Mouse (Mus musculus) forebrain, embryonic 14.5 days (tissue): ENCODE measurements around the gene Hbb-bh2. TPM values are rescaled to one million over a fixed set of nuclear protein-coding genes. Genes with fewer than 3 reads are reported as not detected.
"Not testable (repeated sequence)": the region's sequence is repeated elsewhere in the genome, so short reads cannot be mapped to it uniquely, and the experiment has no call there.

Source experiments
- ATAC-seq: fragments of 200-750 bp; cut with Nextera tagmentation; 2 replicates; pipeline ENCODE4 v1.8.0; 2017; ENCODE audit warnings: mild to moderate bottlenecking, moderate library complexity
- DNase-seq: peaks from one replicate; pipeline ENCODE4 v3.0.0-alpha.2; 2015; ENCODE audit warnings: low spot score
- H3K27ac ChIP-seq: fragments of 300-500 bp; sonication (generic); 2 replicates; pipeline ENCODE4 v1.5.1; 2014; ENCODE audit warnings: low read depth, mild to moderate bottlenecking, control low read depth, low read length, moderate library complexity
- H3K27me3 ChIP-seq: fragments of 300-500 bp; sonication (generic); replicated peaks from 2 replicates; pipeline ENCODE4 v1.6.1; 2014; ENCODE audit warnings: low read length, control low read depth, mixed read lengths; ENCODE audit not compliant: control insufficient read depth, insufficient read depth
- H3K36me3 ChIP-seq: fragments of 300-500 bp; sonication (generic); 2 replicates; pipeline ENCODE4 v1.6.1; 2014; ENCODE audit warnings: low read length, control low read depth; ENCODE audit not compliant: control insufficient read depth, insufficient read depth
- H3K4me1 ChIP-seq: fragments of 300-500 bp; sonication (generic); 2 replicates; pipeline ENCODE4 v1.6.1; 2014; ENCODE audit warnings: antibody characterized with exemption, low read length, control low read depth; ENCODE audit not compliant: control insufficient read depth, insufficient read depth
- H3K4me2 ChIP-seq: fragments of 300-500 bp; sonication (generic); 2 replicates; pipeline ENCODE4 v1.6.1; 2014; ENCODE audit warnings: mild to moderate bottlenecking, control low read depth, low read length
- H3K4me3 ChIP-seq: fragments of 300-500 bp; sonication (generic); 2 replicates; pipeline ENCODE4 v1.5.1; 2014; ENCODE audit warnings: low read depth, low read length, control low read depth
- H3K9ac ChIP-seq: fragments of 300-500 bp; sonication (generic); 2 replicates; pipeline ENCODE4 v1.6.1; 2014; ENCODE audit warnings: mild to moderate bottlenecking, low read length, control low read depth, moderate library complexity
- H3K9me3 ChIP-seq: fragments of 300-500 bp; sonication (generic); replicated peaks from 2 replicates; pipeline ENCODE4 v1.6.1; 2016; ENCODE audit warnings: low read length, control low read depth, mixed read lengths; ENCODE audit not compliant: control insufficient read depth
- WGBS: fragments of 180-500 bp; shearing (Covaris S2); extraction: QIAGEN DNeasy Blood & Tissue Kit; methylation state at CpG from one replicate; pipeline ENCODE4 v1.1.7; 2014; 5-methylcytosine and 5-hydroxymethylcytosine counted together
- polyA plus RNA-seq: library from polyadenylated mRNA; unstranded; fragments of >200 nt; fragmentation: Nextera tagmentation; extraction: Ambion mirVana; gene quantifications from 2 replicates; pipeline ENCODE4 v1.2.1, GENCODE M21; 2014

The Hbb-bh2 gene
- polyA plus RNA-seq, 1 experiment from 2014 or later = not detected

DNA sequence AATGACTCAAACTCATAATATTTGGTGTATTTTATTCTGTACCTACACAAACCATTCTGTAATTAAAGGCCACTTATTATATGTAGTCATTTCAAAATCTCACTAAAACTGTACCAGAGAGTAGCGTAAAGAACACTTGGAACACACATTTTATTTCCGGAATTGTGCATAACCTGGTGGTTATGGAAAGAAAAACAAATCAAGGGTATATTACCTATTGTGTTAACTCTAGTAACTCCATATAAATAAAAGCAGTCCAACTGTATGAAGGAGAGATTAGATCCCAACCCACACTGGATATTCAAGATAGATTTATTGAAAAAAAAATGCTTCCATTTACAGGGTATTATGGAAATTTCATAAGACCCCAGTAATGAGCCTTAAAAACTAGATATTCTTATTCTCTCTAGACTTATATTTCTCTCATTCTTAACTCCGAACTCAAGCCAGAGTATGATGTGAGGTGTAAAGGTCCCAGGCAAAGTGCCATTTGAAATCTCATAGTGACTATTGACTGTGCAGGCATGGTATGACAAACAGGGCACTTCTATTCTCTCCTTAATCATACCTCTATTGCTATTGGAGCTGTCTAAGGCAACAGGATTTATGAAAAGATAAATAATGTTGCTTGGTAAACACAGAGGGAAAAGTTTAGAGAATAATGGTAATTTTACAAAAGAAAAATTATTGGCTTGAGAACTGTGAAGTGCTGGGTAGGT is 14.6 kb downstream of the Hbb-bh2 start:
- Histone ChIP-seq H3K4me1 (no peaks in the 10 kb centered on the region), H3K36me3 (no peaks in the 10 kb centered on the region), H3K4me2 (no peak overlapping the region), H3K27ac (no peak overlapping the region), H3K4me3 (no peak overlapping the region), H3K9me3 (no peaks in the 10 kb centered on the region), H3K27me3 (no peaks in the 10 kb centered on the region), H3K9ac (no peak overlapping the region)
- no peak for ATAC-seq
- 89% methylated on average over 3 of the region's 3 CpGs for WGBS
- no peak for DNase-seq

DNA sequence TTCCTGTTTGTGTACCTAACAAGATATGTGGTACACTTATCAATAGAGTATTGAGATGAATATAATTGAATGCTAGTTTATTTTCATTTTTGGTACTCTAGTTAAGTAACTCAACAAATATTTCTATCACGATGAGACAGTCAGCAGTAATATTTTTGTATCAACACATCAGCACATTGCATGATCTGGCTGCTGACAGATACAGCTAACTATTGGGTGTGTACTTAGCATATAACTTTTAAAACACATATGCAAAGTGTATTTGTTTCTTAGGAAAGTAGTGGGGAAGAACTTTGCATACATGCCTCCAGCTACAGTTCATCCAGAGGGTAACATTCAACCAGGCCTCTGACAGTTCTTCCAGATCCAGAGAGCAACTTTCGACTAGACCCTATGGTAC is 15.7 kb downstream of the Hbb-bh2 start:
- no peaks in the 10 kb centered on the region for H3K4me1 ChIP-seq
- WGBS = 81% methylated on average over 2 of the region's 2 CpGs
- H3K27me3 ChIP-seq = no peaks in the 10 kb centered on the region
- no peak overlapping the region for H3K4me3 ChIP-seq
- no peaks in the 10 kb centered on the region for H3K36me3 ChIP-seq
- no peak overlapping the region for H3K9ac ChIP-seq
- H3K27ac ChIP-seq = no peak overlapping the region
- H3K9me3 ChIP-seq = no peaks in the 10 kb centered on the region
- DNase-seq = no peak
- H3K4me2 ChIP-seq = no peak overlapping the region
- ATAC-seq = no peak

DNA sequence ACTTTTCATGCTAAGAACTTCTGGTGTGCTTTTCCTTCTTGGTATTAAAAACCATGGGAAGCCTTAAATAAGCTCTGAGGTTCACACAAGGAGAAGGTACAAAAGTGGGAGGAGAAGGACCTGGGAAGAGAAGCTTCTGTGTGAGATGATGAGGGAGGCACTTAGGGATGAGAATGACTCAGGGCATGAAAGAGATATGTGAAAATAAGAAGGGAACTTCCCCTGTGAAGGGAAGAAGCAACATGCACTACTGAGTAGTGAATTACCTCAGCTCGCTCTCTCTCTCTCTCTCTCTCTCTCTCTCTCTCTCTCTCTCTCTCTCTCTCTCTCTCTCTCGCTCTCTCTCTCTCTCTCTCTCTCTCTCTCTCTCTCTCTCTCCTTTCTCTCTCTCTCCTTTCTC is 25.2 kb downstream of the Hbb-bh2 start:
- not testable (repeated sequence) for H3K27me3 ChIP-seq, H3K27ac ChIP-seq, H3K4me1 ChIP-seq, H3K9me3 ChIP-seq, ATAC-seq, H3K36me3 ChIP-seq, H3K4me3 ChIP-seq, H3K4me2 ChIP-seq, H3K9ac ChIP-seq, DNase-seq
- WGBS = 71% methylated on average over 1 of the region's 2 CpGs

DNA sequence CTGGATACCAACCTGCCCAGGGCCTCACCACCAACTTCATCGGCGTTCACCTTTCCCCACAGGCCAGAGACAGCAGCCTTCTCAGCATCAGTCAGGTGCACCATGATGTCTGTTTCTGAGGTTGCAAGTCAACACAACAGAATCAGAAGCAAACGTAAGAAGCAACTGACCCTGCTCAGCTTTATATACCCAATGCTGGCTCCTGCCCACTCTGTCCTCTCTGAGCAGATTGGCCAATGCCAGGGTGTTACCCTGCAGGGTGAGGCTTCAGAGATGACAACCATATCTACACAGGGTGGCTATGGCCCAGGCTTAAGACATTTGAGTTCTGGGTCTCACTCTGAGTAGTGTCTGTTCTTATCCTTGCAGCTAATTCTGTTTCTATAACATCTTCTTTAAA is 26.6 kb downstream of the Hbb-bh2 start, which contains the start of gene Hbb-bt:
TSS of gene Hbb-bt (minus strand) at position 231 of the 400 bp plus-strand sequence.
- Histone ChIP-seq H3K36me3 (no peaks in the 10 kb centered on the region), H3K27me3 (no peaks in the 10 kb centered on the region), H3K9ac (no peak within 1 kb of the TSS), H3K4me2 (no peak within 1 kb of the TSS), H3K4me3 (no peak within 1 kb of the TSS), H3K4me1 (no peaks in the 10 kb centered on the region), H3K9me3 (no peaks in the 10 kb centered on the region), H3K27ac (no peak within 1 kb of the TSS)
- ATAC-seq = no peak
- no peak for DNase-seq
- 88% methylated on average over 3 of the region's 3 CpGs for WGBS

DNA sequence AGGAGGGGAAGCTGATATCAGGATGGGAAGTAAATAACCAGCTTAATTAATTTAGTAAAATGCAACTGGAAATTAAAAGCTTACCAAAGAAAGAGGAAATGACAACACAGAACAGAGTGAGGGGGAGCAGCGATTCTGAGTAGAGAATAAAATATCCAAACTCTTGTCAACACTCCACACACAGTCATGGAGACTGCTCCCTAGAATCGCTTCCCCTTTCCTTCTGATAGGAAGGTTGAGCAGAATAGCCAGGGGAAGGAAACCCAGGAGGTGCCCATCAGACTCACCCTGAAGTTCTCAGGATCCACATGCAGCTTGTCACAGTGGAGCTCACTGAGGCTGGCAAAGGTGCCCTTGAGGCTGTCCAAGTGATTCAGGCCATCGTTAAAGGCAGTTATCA is 27.2 kb downstream of the Hbb-bh2 start:
- H3K4me1 ChIP-seq, H3K9me3 ChIP-seq, ATAC-seq, H3K36me3 ChIP-seq, H3K9ac ChIP-seq, H3K27me3 ChIP-seq, H3K4me3 ChIP-seq, H3K4me2 ChIP-seq, DNase-seq, H3K27ac ChIP-seq: not testable (repeated sequence)
- no CpG with 5 or more reads among the region's 3 CpGs for WGBS

DNA sequence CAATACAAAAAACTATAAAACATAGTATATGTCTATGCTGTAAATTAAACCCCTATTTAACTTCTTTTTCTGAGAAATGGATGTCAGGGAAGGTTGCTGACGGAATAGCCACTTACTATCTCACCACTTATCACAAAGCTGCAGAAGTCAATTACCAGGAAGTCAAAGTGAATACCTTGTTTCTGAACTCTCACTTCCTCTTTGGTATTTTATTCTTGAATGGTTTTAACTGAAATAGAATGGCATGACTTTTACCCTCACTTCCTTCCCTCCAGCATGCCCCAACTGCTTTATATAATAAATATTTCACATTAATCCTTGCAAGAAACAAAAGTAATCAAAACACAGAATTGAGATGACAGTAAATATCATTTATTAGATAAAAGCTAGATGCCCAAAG is 28.1 kb downstream of the Hbb-bh2 start:
- WGBS = 78% methylated on average over 1 of the region's 1 CpGs
- DNase-seq = no peak
- H3K27ac ChIP-seq = no peak overlapping the region

DNA sequence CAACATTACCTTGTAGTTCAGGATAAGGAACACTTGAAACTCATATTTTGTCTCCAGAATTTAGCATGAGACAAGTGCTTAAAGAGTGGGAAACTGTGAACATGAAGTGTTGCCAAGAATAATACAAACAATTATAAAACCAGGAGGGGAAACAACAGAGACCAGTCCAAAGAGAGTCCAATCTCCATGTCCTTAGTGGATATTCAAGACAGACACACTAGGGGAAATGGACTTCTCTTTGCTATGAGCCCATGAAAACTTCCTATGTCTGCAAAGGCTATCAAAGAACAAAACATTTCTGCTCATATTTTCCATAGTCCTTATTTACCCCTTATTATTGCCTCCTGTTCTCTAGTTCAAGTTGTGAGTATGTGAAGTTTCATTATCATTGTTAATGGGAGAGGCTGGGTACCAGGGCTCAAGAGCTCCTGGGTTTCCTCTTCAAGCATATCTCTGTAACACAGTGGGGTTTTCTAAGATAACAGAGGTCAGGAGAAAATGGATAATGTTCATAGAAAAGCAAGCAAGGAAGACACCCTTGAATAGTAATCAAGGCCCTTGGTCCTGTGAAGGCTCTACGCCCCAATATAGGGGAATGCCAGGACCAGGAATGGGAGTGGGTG is 29.0 kb downstream of the Hbb-bh2 start:
- Histone ChIP-seq H3K9me3 (no peaks in the 10 kb centered on the region), H3K36me3 (no peaks in the 10 kb centered on the region), H3K4me3 (no peak overlapping the region), H3K27me3 (no peaks in the 10 kb centered on the region), H3K27ac (no peak overlapping the region), H3K9ac (no peak overlapping the region), H3K4me2 (no peak overlapping the region), H3K4me1 (no peaks in the 10 kb centered on the region)
- DNase-seq (no peak), ATAC-seq (no peak)
- 95% methylated on average over 1 of the region's 1 CpGs for WGBS

More for the DNA sequence above, 28.1 kb downstream of the Hbb-bh2 start:
- ATAC-seq = no peak
- Histone ChIP-seq H3K27me3 (no peaks in the 10 kb centered on the region), H3K4me1 (no peaks in the 10 kb centered on the region), H3K9me3 (no peaks in the 10 kb centered on the region), H3K4me3 (no peak overlapping the region), H3K9ac (no peak overlapping the region), H3K4me2 (no peak overlapping the region), H3K36me3 (no peaks in the 10 kb centered on the region)

DNA sequence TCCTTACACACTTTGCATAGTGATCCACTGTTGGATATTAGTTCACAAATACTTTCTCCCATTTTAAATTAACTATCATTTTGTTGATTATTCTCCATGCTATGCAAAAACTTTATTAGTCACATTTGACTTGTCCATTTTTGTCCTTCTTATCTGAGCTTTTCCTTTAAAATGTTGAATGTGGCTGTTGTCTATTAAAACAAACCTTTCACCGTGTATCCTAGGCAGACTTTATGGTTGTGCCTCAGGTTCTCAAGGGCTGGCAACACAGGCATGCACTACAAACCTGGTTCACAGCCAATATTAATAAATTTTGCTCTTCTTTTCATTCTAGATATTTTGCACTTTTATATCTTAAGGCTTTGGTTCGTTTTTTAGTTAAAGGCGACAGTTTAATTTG is 29.6 kb downstream of the Hbb-bh2 start:
- Histone ChIP-seq H3K27ac (no peak overlapping the region), H3K4me1 (no peaks in the 10 kb centered on the region), H3K4me3 (no peak overlapping the region), H3K9me3 (no peaks in the 10 kb centered on the region), H3K27me3 (no peaks in the 10 kb centered on the region), H3K4me2 (no peak overlapping the region), H3K36me3 (no peaks in the 10 kb centered on the region), H3K9ac (no peak overlapping the region)
- ATAC-seq (no peak), DNase-seq (no peak)
- WGBS = 80% methylated on average over 3 of the region's 3 CpGs

DNA sequence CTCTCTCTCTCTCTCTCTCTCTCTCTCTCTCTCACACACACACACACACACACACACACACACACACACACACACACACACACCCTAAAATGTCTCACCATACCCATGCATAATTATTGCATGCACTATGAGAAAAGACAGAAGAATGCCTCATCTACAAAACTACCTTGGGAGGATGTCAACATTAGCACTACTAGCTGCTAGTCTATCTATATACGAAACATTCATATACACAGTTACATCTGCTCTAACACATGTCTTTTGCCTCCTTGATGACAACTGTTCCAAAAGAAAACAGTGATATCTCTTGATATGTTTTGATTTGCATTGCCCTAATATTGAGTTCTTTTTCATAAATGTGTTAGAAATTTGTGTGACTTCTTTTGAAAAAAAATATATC is 30.0 kb downstream of the Hbb-bh2 start:
- Histone ChIP-seq H3K9me3 (no peaks in the 10 kb centered on the region), H3K27me3 (no peaks in the 10 kb centered on the region), H3K4me2 (no peak overlapping the region), H3K4me1 (no peaks in the 10 kb centered on the region), H3K9ac (no peak overlapping the region), H3K27ac (no peak overlapping the region), H3K36me3 (no peaks in the 10 kb centered on the region), H3K4me3 (no peak overlapping the region)
- 78% methylated on average over 1 of the region's 1 CpGs for WGBS
- ATAC-seq = no peak
- no peak for DNase-seq
